Mouse (Mus musculus) cortical plate, adult 2 months (tissue): ENCODE measurements around the gene Slc12a9.
"Not testable (repeated sequence)": the region's sequence is repeated elsewhere in the genome, so short reads cannot be mapped to it uniquely, and the experiment has no call there.

Experiments used
- CTCF ChIP-seq: fragments of 200-500 bp; IDR thresholded peaks from 2 replicates; pipeline ENCODE4 v1.5.1; 2011; ENCODE audit warnings: mild to moderate bottlenecking, control low read depth, low read length; ENCODE audit not compliant: insufficient read depth; ENCODE audit errors: extremely low read depth
- POLR2A ChIP-seq: fragments of 200-500 bp; IDR thresholded peaks from 2 replicates; pipeline ENCODE4 v1.6.1; 2011; ENCODE audit warnings: mild to moderate bottlenecking, low read length, control low read depth; ENCODE audit not compliant: insufficient read depth; ENCODE audit errors: extremely low read depth

DNA sequence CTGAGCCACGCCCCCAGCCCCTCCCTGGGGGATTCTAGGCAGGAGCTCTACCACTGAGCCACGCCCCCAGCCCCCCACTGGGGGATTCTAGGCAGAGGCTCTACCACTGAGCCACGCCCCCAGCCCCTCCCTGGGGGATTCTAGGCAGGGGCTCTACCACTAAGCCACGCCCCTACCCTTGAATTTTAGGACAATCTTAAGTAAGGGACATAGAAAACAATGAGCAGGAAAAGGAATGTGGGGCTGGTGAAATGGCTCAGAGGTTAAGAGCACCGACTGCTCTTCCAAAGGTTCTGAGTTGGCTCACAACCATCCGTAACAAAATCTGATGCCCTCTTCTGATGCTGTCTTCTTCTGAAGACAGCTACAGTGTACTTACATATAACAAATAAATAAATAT lies 49.0 kb downstream of the Slc12a9 start:
- TF ChIP-seq CTCF, POLR2A: not testable (repeated sequence)
